Mouse (Mus musculus) megakaryocyte, embryonic 14.5 days (primary cell): Measurements from ENCODE around the gene Cdca3.

Experiments
- FLI1 ChIP-seq: IDR thresholded peaks from 2 replicates; pipeline ENCODE4 v1.6.1; 2012; ENCODE audit warnings: low read length, inconsistent platforms, mixed read lengths
- GATA1 ChIP-seq: IDR thresholded peaks from 3 replicates; pipeline ENCODE4 v1.6.1; 2012; ENCODE audit warnings: mixed read lengths, low read length, inconsistent platforms, borderline replicate concordance

DNA sequence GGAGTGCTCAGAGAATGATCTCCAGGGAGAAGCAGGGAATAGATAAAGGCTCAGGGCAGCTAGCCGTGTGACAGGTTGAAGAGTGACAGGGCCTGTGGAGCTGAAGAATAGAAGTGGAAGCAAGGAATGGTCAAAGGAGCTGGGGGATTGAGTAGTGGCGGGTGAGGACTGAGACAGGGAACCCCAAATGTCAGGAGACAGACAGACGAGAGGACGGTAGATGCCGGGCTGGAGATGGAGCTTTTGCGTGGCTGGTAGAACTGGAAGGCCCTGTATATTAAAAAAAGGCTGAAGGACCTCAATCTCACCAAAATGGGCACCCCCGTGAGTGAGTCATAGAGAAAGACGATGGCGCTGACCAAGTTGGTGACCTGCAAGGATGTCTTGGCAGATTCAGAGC, 31.2 kb downstream of the Cdca3 start:
- no peak for TF ChIP-seq GATA1
- no peak for TF ChIP-seq FLI1
